Mouse (Mus musculus) midbrain, postnatal 0 days (tissue): ENCODE results near the gene Dgke. TPM values are rescaled to one million over a fixed set of nuclear protein-coding genes. Genes with fewer than 3 reads are reported as not detected.
A peak's percentile ranks its signal among the peaks of the same experiment; 100 is the strongest.

Experiments
- ATAC-seq: fragments of 200-750 bp; cut with Nextera tagmentation; 2 replicates; pipeline ENCODE4 v1.8.0; 2017; ENCODE audit warnings: moderate number of reproducible peaks, mild to moderate bottlenecking, moderate TSS enrichment, moderate library complexity; ENCODE audit not compliant: low FRiP score
- DNase-seq: peaks from one replicate; pipeline ENCODE4 v3.0.0-alpha.2; 2015; ENCODE audit warnings: low spot score
- H3K27ac ChIP-seq: fragments of 300-500 bp; sonication (generic); 2 replicates; pipeline ENCODE4 v1.5.1; 2014; ENCODE audit warnings: low read depth, mild to moderate bottlenecking, low read length, mixed read lengths
- H3K27me3 ChIP-seq: fragments of 300-500 bp; sonication (generic); 2 replicates; pipeline ENCODE4 v1.6.1; 2014; ENCODE audit warnings: low read length, control low read depth, mixed read lengths; ENCODE audit not compliant: insufficient read depth
- H3K36me3 ChIP-seq: fragments of 300-500 bp; sonication (generic); 2 replicates; pipeline ENCODE4 v1.6.1; 2014; ENCODE audit warnings: low read length, control low read depth, mixed read lengths; ENCODE audit not compliant: insufficient read depth
- H3K4me1 ChIP-seq: fragments of 300-500 bp; sonication (generic); 2 replicates; pipeline ENCODE4 v1.6.1; 2014; ENCODE audit warnings: mild to moderate bottlenecking, control low read depth, antibody characterized with exemption, low read length, mixed read lengths; ENCODE audit not compliant: insufficient read depth
- H3K4me2 ChIP-seq: fragments of 300-500 bp; sonication (generic); 2 replicates; pipeline ENCODE4 v1.6.1; 2014; ENCODE audit warnings: low read depth, mild to moderate bottlenecking, low read length, mixed read lengths; ENCODE audit not compliant: poor library complexity, severe bottlenecking
- H3K4me3 ChIP-seq: fragments of 300-500 bp; sonication (generic); 2 replicates; pipeline ENCODE4 v1.5.1; 2014; ENCODE audit warnings: low read depth, mild to moderate bottlenecking, low read length, moderate library complexity
- H3K9ac ChIP-seq: fragments of 300-500 bp; sonication (generic); replicated peaks from 2 replicates; pipeline ENCODE4 v1.6.1; 2014; ENCODE audit warnings: mild to moderate bottlenecking, low read length, moderate library complexity, mixed read lengths; ENCODE audit not compliant: poor library complexity, severe bottlenecking
- H3K9me3 ChIP-seq: fragments of 300-500 bp; sonication (generic); 2 replicates; pipeline ENCODE4 v1.6.1; 2016; ENCODE audit warnings: low read length, control low read depth
- CTCF ChIP-seq: IDR thresholded peaks from 2 replicates; pipeline ENCODE4 v1.5.1; 2016; ENCODE audit warnings: antibody characterized with exemption, mild to moderate bottlenecking
- WGBS: fragments of 180-500 bp; shearing (Covaris S2); extraction: QIAGEN DNeasy Blood & Tissue Kit; methylation state at CpG from one replicate; pipeline ENCODE4 v1.1.7; 2014; 5-methylcytosine and 5-hydroxymethylcytosine counted together
- polyA plus RNA-seq: library from polyadenylated mRNA; unstranded; fragments of >200 nt; fragmentation: Nextera tagmentation; extraction: Ambion mirVana; gene quantifications from 2 replicates; pipeline ENCODE4 v1.2.1, GENCODE M21; 2015
- total RNA-seq: library from RNA; depleted of rRNA; stranded (reverse); fragments of >200 nt; gene quantifications from 2 replicates; pipeline ENCODE4 v1.2.3, GENCODE M21; 2014

Dgke gene
- total and polyA plus RNA-seq, 2 experiments from 2014 or later = 16.0 to 35.4 TPM

- H3K36me3 ChIP-seq = no peaks in the 10 kb centered on the region
- TF ChIP-seq CTCF = no peak
- ATAC-seq = no peak
- no peak overlapping the region for H3K4me2 ChIP-seq
- no peak for DNase-seq
- no peaks in the 10 kb centered on the region for H3K9me3 ChIP-seq
- 90% methylated on average over 3 of the region's 3 CpGs for WGBS
- no peaks in the 10 kb centered on the region for H3K4me1 ChIP-seq
- H3K27ac ChIP-seq = no peak overlapping the region
- no peak overlapping the region for H3K4me3 ChIP-seq
- no peaks in the 10 kb centered on the region for H3K27me3 ChIP-seq
- no peak overlapping the region for H3K9ac ChIP-seq
These were observed 11.7 kb upstream of the Dgke start for GRCm38 (mm10) chr11:89078305-89078704.

GRCm38 (mm10) chr11:89077601-89078000, 11.0 kb upstream of the Dgke start:
- Histone ChIP-seq H3K4me1 (no peaks in the 10 kb centered on the region), H3K9me3 (no peaks in the 10 kb centered on the region), H3K4me2 (no peak overlapping the region), H3K27me3 (no peaks in the 10 kb centered on the region), H3K27ac (no peak overlapping the region), H3K36me3 (no peaks in the 10 kb centered on the region), H3K9ac (no peak overlapping the region), H3K4me3 (no peak overlapping the region)
- no peak for TF ChIP-seq CTCF
- ATAC-seq (no peak), DNase-seq (no peak)
- WGBS = 90% methylated on average over 8 of the region's 8 CpGs

GRCm38 (mm10) chr11:89076370-89076821, 9.7 kb upstream of the Dgke start:
- ATAC-seq (no peak), DNase-seq (no peak)
- no peaks in the 10 kb centered on the region for H3K9me3 ChIP-seq
- H3K9ac ChIP-seq = no peak overlapping the region
- H3K27me3 ChIP-seq = no peaks in the 10 kb centered on the region
- WGBS = 90% methylated on average over 4 of the region's 4 CpGs
- H3K27ac ChIP-seq = no peak overlapping the region
- TF ChIP-seq CTCF = peak; percentile 24
- no peaks in the 10 kb centered on the region for H3K4me1 ChIP-seq
- H3K36me3 ChIP-seq = no peaks in the 10 kb centered on the region
- no peak overlapping the region for H3K4me3 ChIP-seq
- no peak overlapping the region for H3K4me2 ChIP-seq

- H3K27me3 ChIP-seq = no peaks in the 10 kb centered on the region
- H3K9ac ChIP-seq = no peak overlapping the region
- TF ChIP-seq CTCF = no peak
- no peak overlapping the region for H3K27ac ChIP-seq
- no peak overlapping the region for H3K4me3 ChIP-seq
- DNase-seq (no peak), ATAC-seq (no peak)
- no peaks in the 10 kb centered on the region for H3K4me1 ChIP-seq
- H3K4me2 ChIP-seq = no peak overlapping the region
- H3K9me3 ChIP-seq = no peaks in the 10 kb centered on the region
- 58% methylated on average over 19 of the region's 19 CpGs for WGBS
- H3K36me3 ChIP-seq = no peaks in the 10 kb centered on the region
These were observed 8.2 kb upstream of the Dgke start for GRCm38 (mm10) chr11:89074783-89075413.

GRCm38 (mm10) chr11:89073541-89073940, 6.9 kb upstream of the Dgke start, which contains the start of gene Gm525:
Gene Gm525 (plus strand): TSS chr11:89073841.
- no peak for ATAC-seq
- Histone ChIP-seq H3K9ac (no peak within 1 kb of the TSS), H3K9me3 (no peaks in the 10 kb centered on the region), H3K4me1 (no peaks in the 10 kb centered on the region), H3K4me2 (no peak within 1 kb of the TSS), H3K36me3 (no peaks in the 10 kb centered on the region), H3K27me3 (no peaks in the 10 kb centered on the region), H3K27ac (no peak within 1 kb of the TSS), H3K4me3 (no peak within 1 kb of the TSS)
- whole genome bisulfite sequencing = 83% methylated on average over 8 of the region's 8 CpGs
- no peak for DNase-seq
- no peak for TF ChIP-seq CTCF

- DNase-seq (no peak), ATAC-seq (no peak)
- no peaks in the 10 kb centered on the region for H3K9me3 ChIP-seq
- no peak for TF ChIP-seq CTCF
- no peak overlapping the region for H3K4me2 ChIP-seq
- no peaks in the 10 kb centered on the region for H3K27me3 ChIP-seq
- no peaks in the 10 kb centered on the region for H3K36me3 ChIP-seq
- WGBS = 78% methylated on average over 5 of the region's 5 CpGs
- H3K27ac ChIP-seq = no peak overlapping the region
- H3K4me1 ChIP-seq = no peaks in the 10 kb centered on the region
- no peak overlapping the region for H3K4me3 ChIP-seq
- H3K9ac ChIP-seq = no peak overlapping the region
These were observed 4.9 kb upstream of the Dgke start for GRCm38 (mm10) chr11:89071522-89071921.
